Mouse (Mus musculus): Measurements from ENCODE around the gene Bmi1. TPM values are rescaled to one million over a fixed set of nuclear protein-coding genes. Genes with fewer than 3 reads are reported as not detected.

Gene Bmi1
- polyA plus RNA-seq (2012; ENCODE audit: insufficient read depth, insufficient read length, low replicate concordance, missing spikeins), result not detected in 2 replicates

DNA sequence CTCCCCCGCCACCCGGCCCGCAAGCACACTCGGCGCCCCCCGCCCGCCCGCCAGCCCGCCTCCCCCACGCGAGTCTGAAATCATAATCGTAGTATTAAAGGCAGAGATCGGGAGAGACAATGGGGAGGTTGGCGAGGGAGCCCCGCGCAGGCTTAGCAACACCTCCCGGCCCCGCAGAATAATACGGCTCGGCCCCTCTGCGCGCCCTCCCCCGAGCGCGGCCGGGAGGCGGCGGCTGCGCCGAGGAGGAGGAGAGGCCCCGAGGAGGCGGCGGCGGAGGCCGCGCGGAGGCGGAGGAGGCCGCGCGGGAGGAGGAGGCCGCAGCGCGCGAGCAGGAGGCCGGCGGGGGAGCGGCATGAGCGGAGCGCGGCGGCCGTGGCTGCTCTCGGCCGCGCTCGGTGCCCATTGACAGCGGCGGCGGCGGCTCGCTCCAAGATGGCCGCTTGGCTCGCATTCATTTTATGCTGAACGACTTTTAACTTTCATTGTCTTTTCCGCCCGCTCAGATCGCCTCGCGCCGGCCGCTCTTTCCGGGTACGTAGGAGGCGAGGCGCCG is at the start of gene Bmi1:
Gene Bmi1, plus strand, starts transcription at position 83 of the 556 bp plus-strand sequence.
- under 1% methylated on average over 56 of the region's 77 CpGs for WGBS
- peaks cover 11% of the 10 kb centered on the region for H3K4me1 ChIP-seq (ENCODE audit: control insufficient read depth, insufficient read depth, low read length)
- peak within 1 kb of the TSS; percentile 70 for H3K4me3 ChIP-seq (ENCODE audit: insufficient read depth, low read depth, low read length)

DNA sequence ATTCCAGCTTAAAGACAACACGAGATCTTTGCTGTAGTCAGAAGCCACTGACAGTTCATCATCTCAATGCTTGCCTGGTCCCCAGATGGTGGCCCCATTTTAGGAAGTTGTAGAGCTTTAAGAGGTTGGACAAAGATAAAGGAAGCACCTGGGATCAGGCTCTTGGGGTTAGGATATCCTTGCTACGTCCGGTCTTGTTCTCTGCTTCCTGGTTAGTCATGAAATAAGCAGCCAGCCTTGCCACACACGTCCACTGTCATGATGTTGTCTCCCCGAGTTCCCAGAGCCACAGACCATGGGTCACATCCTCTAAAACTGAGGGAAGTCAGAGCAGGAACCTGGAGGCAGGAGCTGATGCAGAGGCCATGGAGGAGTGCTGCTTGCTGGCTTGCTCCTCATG is 46.3 kb upstream of the Bmi1 start:
- 84% methylated on average over 5 of the region's 5 CpGs for WGBS
- no peak overlapping the region for H3K4me3 ChIP-seq (ENCODE audit: insufficient read depth, low read depth, low read length)
- H3K27ac ChIP-seq (ENCODE audit: insufficient read depth, low read depth, low read length), result no peak overlapping the region
- no peaks in the 10 kb centered on the region for H3K4me1 ChIP-seq (ENCODE audit: control insufficient read depth, insufficient read depth, low read length)
- no peak for TF ChIP-seq CTCF (IDR thresholded peaks at IDR 0.05; ENCODE audit: insufficient read depth, low read depth, low read length)
- no peak for TF ChIP-seq POLR2A (IDR thresholded peaks at IDR 0.05; ENCODE audit: insufficient read depth, low read depth, low read length)

More for the DNA sequence above, at the start of gene Bmi1:
- TF ChIP-seq CTCF (IDR thresholded peaks at IDR 0.05; ENCODE audit: insufficient read depth, low read depth, low read length) (no peak), POLR2A (IDR thresholded peaks at IDR 0.05; ENCODE audit: insufficient read depth, low read depth, low read length) (0 out of 2 replicates have a peak, but pooled peaks have one; percentile 48)
- H3K27ac ChIP-seq (ENCODE audit: insufficient read depth, low read depth, low read length), result peak within 1 kb of the TSS; percentile 85

DNA sequence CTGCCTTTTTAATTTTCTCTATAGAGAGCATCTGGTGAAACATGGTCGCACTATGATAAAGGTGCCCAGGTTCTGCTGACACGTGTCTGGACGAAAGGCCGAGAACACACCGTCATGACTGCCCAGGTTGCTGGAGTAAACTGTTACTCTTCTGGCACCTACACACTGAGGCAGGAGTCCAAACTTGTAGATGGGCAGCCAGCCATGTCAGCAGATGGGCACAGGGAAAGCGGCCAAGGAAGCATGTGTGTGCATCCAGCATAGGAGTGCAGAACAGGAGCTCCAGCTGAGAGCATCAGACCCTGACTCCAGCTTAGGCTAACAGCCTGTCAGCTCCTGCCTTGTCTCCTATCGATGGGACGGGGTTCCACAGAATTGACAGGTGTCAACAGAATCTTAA is 41.8 kb upstream of the Bmi1 start:
- no peak overlapping the region for H3K4me3 ChIP-seq (ENCODE audit: insufficient read depth, low read depth, low read length)
- TF ChIP-seq CTCF (IDR thresholded peaks at IDR 0.05; ENCODE audit: insufficient read depth, low read depth, low read length) (no peak), POLR2A (IDR thresholded peaks at IDR 0.05; ENCODE audit: insufficient read depth, low read depth, low read length) (no peak)
- H3K4me1 ChIP-seq (ENCODE audit: control insufficient read depth, insufficient read depth, low read length), result no peaks in the 10 kb centered on the region
- no peak overlapping the region for H3K27ac ChIP-seq (ENCODE audit: insufficient read depth, low read depth, low read length)
- 56% methylated on average over 8 of the region's 8 CpGs for WGBS

DNA sequence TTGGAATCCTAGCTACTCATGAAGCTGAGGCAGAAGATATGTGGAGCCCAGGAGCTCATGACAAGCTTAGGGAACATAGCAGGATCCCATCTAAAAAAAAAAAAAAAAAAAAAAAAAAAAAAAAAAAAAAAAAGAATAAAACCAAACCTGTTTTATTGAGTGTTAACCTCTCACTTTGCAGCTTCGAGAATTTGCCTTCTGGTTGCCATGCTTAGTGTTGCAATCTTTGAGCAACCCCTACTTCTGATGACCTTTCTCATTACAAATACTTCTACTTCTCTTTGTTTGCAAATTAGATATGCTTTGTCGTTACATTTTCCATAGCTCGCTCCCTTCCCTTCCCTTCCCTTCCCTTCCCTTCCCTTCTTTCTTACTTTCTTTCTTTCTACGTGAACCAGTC is 28.3 kb upstream of the Bmi1 start:
- no peak for TF ChIP-seq POLR2A (IDR thresholded peaks at IDR 0.05; ENCODE audit: insufficient read depth, low read depth, low read length)
- no peak for TF ChIP-seq CTCF (IDR thresholded peaks at IDR 0.05; ENCODE audit: insufficient read depth, low read depth, low read length)
- WGBS, result 92% methylated on average over 3 of the region's 4 CpGs
- Histone ChIP-seq H3K4me3 (ENCODE audit: insufficient read depth, low read depth, low read length) (no peak overlapping the region), H3K4me1 (ENCODE audit: control insufficient read depth, insufficient read depth, low read length) (no peaks in the 10 kb centered on the region), H3K27ac (ENCODE audit: insufficient read depth, low read depth, low read length) (no peak overlapping the region)

DNA sequence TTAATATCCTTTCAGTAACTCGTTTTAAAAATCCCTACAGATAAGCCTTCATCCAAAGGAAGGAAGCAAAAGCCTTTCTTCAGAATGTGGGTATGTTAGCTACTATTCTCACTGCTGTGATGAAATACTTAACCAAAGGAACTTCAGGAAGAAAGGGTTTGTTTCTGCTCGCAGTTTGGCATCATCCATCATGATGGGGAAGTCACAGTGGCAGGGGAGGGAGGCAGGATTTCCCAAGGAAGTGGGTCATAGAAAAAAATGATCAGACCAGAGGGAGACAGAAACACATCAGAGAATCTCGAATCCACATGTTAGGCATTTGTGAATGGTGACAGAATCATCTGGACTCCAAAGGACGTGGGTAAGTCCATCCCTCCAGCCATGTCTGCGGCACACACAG is 22.0 kb upstream of the Bmi1 start:
- Histone ChIP-seq H3K27ac (ENCODE audit: insufficient read depth, low read depth, low read length) (no peak overlapping the region), H3K4me1 (ENCODE audit: control insufficient read depth, insufficient read depth, low read length) (no peaks in the 10 kb centered on the region), H3K4me3 (ENCODE audit: insufficient read depth, low read depth, low read length) (no peak overlapping the region)
- 81% methylated on average over 5 of the region's 5 CpGs for WGBS
- no peak for TF ChIP-seq POLR2A (IDR thresholded peaks at IDR 0.05; ENCODE audit: insufficient read depth, low read depth, low read length)
- TF ChIP-seq CTCF (IDR thresholded peaks at IDR 0.05; ENCODE audit: insufficient read depth, low read depth, low read length), result no peak

DNA sequence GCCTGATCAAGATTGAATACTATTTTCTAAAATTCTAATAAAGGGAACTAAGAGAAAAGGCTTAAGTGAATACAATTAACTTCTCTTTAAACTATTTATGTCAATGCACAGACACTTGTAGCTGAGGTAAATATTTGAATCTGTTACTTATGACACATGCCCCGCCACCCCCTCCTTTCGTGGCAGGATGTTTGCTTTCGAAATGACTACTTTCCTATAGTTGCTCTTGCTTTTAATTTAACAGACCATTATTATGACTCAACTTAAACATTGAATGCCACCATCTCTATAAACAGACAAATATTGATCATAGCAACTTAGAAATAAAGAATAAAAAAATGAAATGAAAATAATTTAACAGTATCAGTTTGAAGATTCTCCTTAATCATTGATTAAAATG is 12.8 kb upstream of the Bmi1 start:
- Histone ChIP-seq H3K4me3 (ENCODE audit: insufficient read depth, low read depth, low read length) (no peak overlapping the region), H3K27ac (ENCODE audit: insufficient read depth, low read depth, low read length) (no peak overlapping the region), H3K4me1 (ENCODE audit: control insufficient read depth, insufficient read depth, low read length) (no peaks in the 10 kb centered on the region)
- no peak for TF ChIP-seq POLR2A (IDR thresholded peaks at IDR 0.05; ENCODE audit: insufficient read depth, low read depth, low read length)
- no peak for TF ChIP-seq CTCF (IDR thresholded peaks at IDR 0.05; ENCODE audit: insufficient read depth, low read depth, low read length)
- 90% methylated on average over 3 of the region's 3 CpGs for WGBS

DNA sequence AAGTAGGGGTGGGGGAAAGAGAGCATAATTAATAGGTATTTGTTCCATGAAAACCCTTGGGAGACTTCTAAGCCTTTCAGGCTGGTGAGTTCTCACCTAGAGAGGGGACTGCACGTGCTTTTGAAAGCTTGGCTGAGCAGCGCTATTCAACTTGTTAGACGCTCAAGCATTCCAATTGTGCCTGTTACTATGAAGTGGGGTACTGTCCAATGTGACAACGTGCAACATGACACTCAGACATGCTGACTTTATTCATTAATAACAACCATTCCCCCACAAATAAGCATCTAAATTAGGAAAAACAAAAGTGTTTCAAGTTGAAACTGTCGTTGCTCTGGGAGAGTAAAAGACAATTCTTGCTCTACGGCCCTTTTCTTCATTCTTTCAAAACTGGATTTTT is 5.8 kb upstream of the Bmi1 start:
- Histone ChIP-seq H3K27ac (ENCODE audit: insufficient read depth, low read depth, low read length) (no peak overlapping the region), H3K4me1 (ENCODE audit: control insufficient read depth, insufficient read depth, low read length) (peaks cover 4% of the 10 kb centered on the region; the same call in 1 of the 2 replicates), H3K4me3 (ENCODE audit: insufficient read depth, low read depth, low read length) (no peak overlapping the region)
- 62% methylated on average over 6 of the region's 6 CpGs for WGBS
- no peak for TF ChIP-seq CTCF (IDR thresholded peaks at IDR 0.05; ENCODE audit: insufficient read depth, low read depth, low read length)
- TF ChIP-seq POLR2A (IDR thresholded peaks at IDR 0.05; ENCODE audit: insufficient read depth, low read depth, low read length), result no peak

DNA sequence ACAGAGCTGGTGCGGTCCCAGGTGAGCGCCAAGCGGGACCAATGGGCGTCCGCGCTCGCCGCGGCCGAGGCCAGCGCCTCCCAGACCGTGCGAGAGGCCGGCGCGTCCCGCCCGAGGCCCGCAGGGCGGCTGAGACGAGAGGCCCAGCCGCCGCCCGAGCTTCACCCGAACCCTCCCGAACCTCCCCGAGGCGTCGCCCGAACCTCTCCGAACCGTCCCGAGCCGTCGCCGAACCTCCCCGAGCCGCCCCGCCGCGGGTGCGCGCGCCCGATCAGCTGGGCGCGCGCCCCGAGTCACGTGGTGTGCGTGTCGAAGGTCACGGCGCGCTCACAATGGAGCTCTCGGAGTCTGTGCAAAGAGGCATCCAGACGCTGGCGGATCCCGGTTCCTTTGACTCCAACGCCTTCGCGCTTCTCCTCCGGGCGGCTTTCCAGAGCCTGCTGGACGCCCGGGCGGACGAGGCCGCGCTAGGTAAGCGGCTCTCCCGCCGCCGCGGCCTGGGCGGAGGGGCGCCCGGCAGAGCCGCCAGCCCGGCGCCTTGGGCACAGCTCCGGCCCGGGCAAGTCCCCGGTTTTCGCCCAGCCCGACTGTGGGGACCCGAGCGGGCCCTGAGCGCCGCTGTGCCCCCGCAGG is 4.6 kb upstream of the Bmi1 start, which contains the start of gene Commd3:
Gene Commd3, plus strand, starts transcription at position 252 of the 633 bp plus-strand sequence.
- Histone ChIP-seq H3K4me3 (ENCODE audit: insufficient read depth, low read depth, low read length) (peak within 1 kb of the TSS; percentile 82), H3K27ac (ENCODE audit: insufficient read depth, low read depth, low read length) (peak within 1 kb of the TSS; percentile 96), H3K4me1 (ENCODE audit: control insufficient read depth, insufficient read depth, low read length) (peaks cover 6% of the 10 kb centered on the region; the same call in 1 of the 2 replicates)
- WGBS, result under 1% methylated on average over 91 of the region's 91 CpGs
- TF ChIP-seq POLR2A (IDR thresholded peaks at IDR 0.05; ENCODE audit: insufficient read depth, low read depth, low read length) (peak; percentile 82), CTCF (IDR thresholded peaks at IDR 0.05; ENCODE audit: insufficient read depth, low read depth, low read length) (no peak)

DNA sequence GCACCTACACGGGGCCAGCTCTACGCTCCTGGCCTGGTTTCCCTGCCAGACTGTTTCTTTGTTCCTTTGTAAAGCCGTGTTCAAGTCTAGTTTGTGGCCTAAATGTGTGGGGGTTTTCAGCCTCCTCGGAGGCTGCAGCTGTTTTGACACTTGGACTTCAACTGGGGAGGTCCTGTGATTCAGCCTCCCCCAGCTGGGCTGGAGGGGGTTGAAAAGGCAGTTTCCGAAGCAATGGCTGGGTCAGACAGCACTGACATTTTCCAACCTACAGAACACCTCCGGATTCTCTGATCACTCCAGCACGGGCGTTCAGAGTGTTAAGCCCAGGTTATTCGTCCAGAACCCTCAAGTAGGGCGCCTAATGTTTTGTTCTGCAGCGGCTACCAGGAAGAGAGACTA is 4.1 kb upstream of the Bmi1 start:
- WGBS, result 0% methylated on average over 11 of the region's 11 CpGs

More for the DNA sequence above, 4.1 kb upstream of the Bmi1 start:
- Histone ChIP-seq H3K4me3 (ENCODE audit: insufficient read depth, low read depth, low read length) (peak overlapping the region; percentile 82), H3K27ac (ENCODE audit: insufficient read depth, low read depth, low read length) (peak overlapping the region; percentile 96), H3K4me1 (ENCODE audit: control insufficient read depth, insufficient read depth, low read length) (peaks cover 6% of the 10 kb centered on the region; the same call in 1 of the 2 replicates)
- TF ChIP-seq POLR2A (IDR thresholded peaks at IDR 0.05; ENCODE audit: insufficient read depth, low read depth, low read length) (no peak), CTCF (IDR thresholded peaks at IDR 0.05; ENCODE audit: insufficient read depth, low read depth, low read length) (no peak)

Measured in olfactory bulb, adult 2 months (tissue).